34 mouse cellular contexts compared by ENCODE assay signal in genomic region chr13:73711803-73712202, GRCm38 (mm10). TPM values are rescaled to one million over a fixed set of nuclear protein-coding genes. Genes with fewer than 3 reads are reported as not detected.
"Had no signal": no experiment of that assay in that cellular context is flagged by ENCODE, and none has a peak within 500 bp of the region (broad histone marks: within the 10 kb centered on the region; RNA-seq: fewer than 3 reads in every experiment).

No protein-coding gene starts in this region.

- H3K36me3 ChIP-seq: heart, embryonic 10.5 days; heart, embryonic 12.5 days; hindbrain, embryonic 13.5 days; hindbrain, embryonic 15.5 days; limb, embryonic 10.5 days; limb, embryonic 12.5 days; liver, embryonic 13.5 days; liver, embryonic 15.5 days had no signal

- ATAC-seq: forebrain, embryonic 16.5 days; hindbrain, postnatal 0 days had no signal

- H3K4me1 ChIP-seq: heart, embryonic 10.5 days; heart, embryonic 12.5 days; hindbrain, embryonic 13.5 days; hindbrain, embryonic 15.5 days; limb, embryonic 12.5 days; liver, embryonic 13.5 days had no signal

- H3K27ac ChIP-seq: gastrocnemius, adult 2 months; heart, embryonic 10.5 days; hindbrain, embryonic 13.5 days; hindbrain, embryonic 15.5 days; hindbrain, postnatal 0 days; kidney, postnatal 0 days; layer of hippocampus, adult 2 months; left cerebral cortex, adult 2 months; limb, embryonic 10.5 days; limb, embryonic 12.5 days; liver, embryonic 13.5 days; liver, embryonic 15.5 days had no signal

- H3K4me2 ChIP-seq: heart, embryonic 12.5 days; hindbrain, embryonic 13.5 days; hindbrain, embryonic 15.5 days; limb, embryonic 12.5 days; liver, embryonic 11.5 days; liver, embryonic 13.5 days; liver, embryonic 15.5 days had no signal

- H3K4me3 ChIP-seq: gastrocnemius, adult 2 months; heart, embryonic 10.5 days; heart, embryonic 12.5 days; hindbrain, embryonic 13.5 days; hindbrain, embryonic 15.5 days; layer of hippocampus, adult 2 months; left cerebral cortex, adult 2 months; limb, embryonic 10.5 days; limb, embryonic 12.5 days; liver, embryonic 13.5 days; liver, embryonic 15.5 days had no signal

- H3K9me3 ChIP-seq: heart, embryonic 10.5 days; heart, embryonic 12.5 days; hindbrain, embryonic 13.5 days; hindbrain, embryonic 15.5 days; limb, embryonic 10.5 days; limb, embryonic 12.5 days; liver, embryonic 13.5 days; liver, embryonic 15.5 days had no signal

- DNase-seq: gastrocnemius, adult 2 months; gastrocnemius, postnatal 10 days; gastrocnemius, postnatal 25 days; heart, adult 18-20 months; heart, postnatal 14 days; heart, postnatal 36 days; liver; liver, embryonic 13.5 days had no signal

- H3K9ac ChIP-seq: heart, embryonic 12.5 days; hindbrain, embryonic 13.5 days; hindbrain, embryonic 15.5 days; limb, embryonic 12.5 days; liver, embryonic 13.5 days; liver, embryonic 15.5 days had no signal

- H3K27me3 ChIP-seq: hindbrain, embryonic 13.5 days; hindbrain, embryonic 15.5 days; limb, embryonic 12.5 days; liver, embryonic 13.5 days; liver, embryonic 15.5 days had no signal

RNA-seq across cellular contexts. Expression of gene Slc6a19, which starts 7.1 kb away (rescaled TPM):
- total RNA-seq: gastrocnemius, adult 2 months; gastrocnemius, postnatal 10 days; granulocyte monocyte progenitor cell, adult 5-6 weeks; heart, adult 8-10 months; heart, postnatal 36 days; hematopoietic stem cell, adult 5-6 weeks; layer of hippocampus, adult 2 months had no signal
- polyA plus RNA-seq: heart, embryonic 12.5 days; heart, embryonic 14.5 days; hindbrain, embryonic 11.5 days; limb, embryonic 10.5 days; limb, embryonic 12.5 days; limb, embryonic 14.5 days had no signal

RNA-seq across cellular contexts. Expression of gene Slc6a18, which starts 34.0 kb away (rescaled TPM):
- total RNA-seq: gastrocnemius, adult 2 months; granulocyte monocyte progenitor cell, adult 5-6 weeks; heart, adult 18-20 months; heart, adult 8-10 months; heart, postnatal 14 days; heart, postnatal 36 days; hematopoietic stem cell, adult 5-6 weeks; hindbrain, postnatal 0 days; layer of hippocampus, adult 2 months; layer of hippocampus, postnatal 10 days; layer of hippocampus, postnatal 25 days; left cerebral cortex, adult 2 months; left cerebral cortex, postnatal 14 days; left cerebral cortex, postnatal 36 days had no signal
- polyA plus RNA-seq: forebrain, embryonic 16.5 days; frontal cortex, adult 2 months; heart, embryonic 10.5 days; heart, embryonic 12.5 days; heart, embryonic 14.5 days; heart, embryonic 16.5 days; hindbrain, embryonic 11.5 days; hindbrain, embryonic 13.5 days; hindbrain, embryonic 15.5 days; hindbrain, postnatal 0 days; intestine, embryonic 14.5 days; limb, embryonic 10.5 days; limb, embryonic 12.5 days; liver, embryonic 11.5 days; liver, embryonic 13.5 days; liver, embryonic 15.5 days had no signal
